Mouse (Mus musculus): ENCODE data around the gene Vstm2l. TPM values are rescaled to one million over a fixed set of nuclear protein-coding genes. Genes with fewer than 3 reads are reported as not detected.

Gene Vstm2l
- polyA plus RNA-seq, 1 experiment from 2014 or later, result not detected

GRCm38 (mm10) chr2:157957707-157958108 lies 43.3 kb downstream of the Vstm2l start:
- WGBS (ENCODE audit: insufficient replicate concordance), result 12% methylated on average over 2 of the region's 2 CpGs
- Histone ChIP-seq H3K4me3 (ENCODE audit: low read depth, low read length) (no peak overlapping the region), H3K9ac (replicated peaks) (no peak overlapping the region), H3K27ac (ENCODE audit: low read depth) (no peak overlapping the region), H3K9me3 (ENCODE audit: low read length) (no peaks in the 10 kb centered on the region), H3K4me2 (ENCODE audit: low read depth, low read length) (no peak overlapping the region), H3K36me3 (replicated peaks; ENCODE audit: insufficient read depth, low read length) (no peaks in the 10 kb centered on the region), H3K27me3 (ENCODE audit: insufficient read depth, low read length) (no peaks in the 10 kb centered on the region), H3K4me1 (ENCODE audit: insufficient read depth) (no peaks in the 10 kb centered on the region)
- no peak for TF ChIP-seq CTCF (IDR thresholded peaks at IDR 0.05; ENCODE audit: low read depth)
- no peak for TF ChIP-seq EP300 (IDR thresholded peaks at IDR 0.05; ENCODE audit: low read depth)
- no peak for ATAC-seq
- no peak for DNase-seq

- no peaks in the 10 kb centered on the region for H3K27me3 ChIP-seq (ENCODE audit: insufficient read depth, low read length)
- H3K27ac ChIP-seq (ENCODE audit: low read depth), result no peak overlapping the region
- TF ChIP-seq EP300 (IDR thresholded peaks at IDR 0.05; ENCODE audit: low read depth), result no peak
- TF ChIP-seq CTCF (IDR thresholded peaks at IDR 0.05; ENCODE audit: low read depth), result no peak
- no peak overlapping the region for H3K4me3 ChIP-seq (ENCODE audit: low read depth, low read length)
- ATAC-seq (no peak), DNase-seq (no peak)
- H3K36me3 ChIP-seq (replicated peaks; ENCODE audit: insufficient read depth, low read length), result no peaks in the 10 kb centered on the region
- H3K9ac ChIP-seq (replicated peaks), result no peak overlapping the region
- no peak overlapping the region for H3K4me2 ChIP-seq (ENCODE audit: low read depth, low read length)
- H3K9me3 ChIP-seq (ENCODE audit: low read length), result no peaks in the 10 kb centered on the region
- no peaks in the 10 kb centered on the region for H3K4me1 ChIP-seq (ENCODE audit: insufficient read depth)
- WGBS (ENCODE audit: insufficient replicate concordance), result 17% methylated on average over 3 of the region's 3 CpGs
Observed at GRCm38 (mm10) chr2:157967856-157968255, 53.4 kb downstream of the Vstm2l start.

GRCm38 (mm10) chr2:157970124-157970523 lies 55.7 kb downstream of the Vstm2l start:
- no peaks in the 10 kb centered on the region for H3K9me3 ChIP-seq (ENCODE audit: low read length)
- no peaks in the 10 kb centered on the region for H3K36me3 ChIP-seq (replicated peaks; ENCODE audit: insufficient read depth, low read length)
- ATAC-seq (no peak), DNase-seq (no peak)
- 54% methylated on average over 6 of the region's 6 CpGs for WGBS (ENCODE audit: insufficient replicate concordance)
- H3K4me2 ChIP-seq (ENCODE audit: low read depth, low read length), result no peak overlapping the region
- no peak overlapping the region for H3K4me3 ChIP-seq (ENCODE audit: low read depth, low read length)
- no peak overlapping the region for H3K9ac ChIP-seq (replicated peaks)
- peaks cover 9% of the 10 kb centered on the region; the same call in 1 of the 2 replicates for H3K27me3 ChIP-seq (ENCODE audit: insufficient read depth, low read length)
- H3K27ac ChIP-seq (ENCODE audit: low read depth), result no peak overlapping the region
- TF ChIP-seq CTCF (IDR thresholded peaks at IDR 0.05; ENCODE audit: low read depth) (no peak), EP300 (IDR thresholded peaks at IDR 0.05; ENCODE audit: low read depth) (no peak)
- H3K4me1 ChIP-seq (ENCODE audit: insufficient read depth), result no peaks in the 10 kb centered on the region

GRCm38 (mm10) chr2:157970669-157971068 lies 56.2 kb downstream of the Vstm2l start:
- Histone ChIP-seq H3K27me3 (ENCODE audit: insufficient read depth, low read length) (peaks cover 15% of the 10 kb centered on the region; the same call in 1 of the 2 replicates), H3K27ac (ENCODE audit: low read depth) (no peak overlapping the region), H3K36me3 (replicated peaks; ENCODE audit: insufficient read depth, low read length) (no peaks in the 10 kb centered on the region), H3K4me2 (ENCODE audit: low read depth, low read length) (no peak overlapping the region), H3K4me3 (ENCODE audit: low read depth, low read length) (no peak overlapping the region), H3K4me1 (ENCODE audit: insufficient read depth) (no peaks in the 10 kb centered on the region), H3K9me3 (ENCODE audit: low read length) (no peaks in the 10 kb centered on the region), H3K9ac (replicated peaks) (no peak overlapping the region)
- WGBS (ENCODE audit: insufficient replicate concordance), result 5% methylated on average over 3 of the region's 3 CpGs
- ATAC-seq (no peak), DNase-seq (peak; percentile 53)
- TF ChIP-seq EP300 (IDR thresholded peaks at IDR 0.05; ENCODE audit: low read depth), result no peak
- no peak for TF ChIP-seq CTCF (IDR thresholded peaks at IDR 0.05; ENCODE audit: low read depth)

- DNase-seq (no peak), ATAC-seq (no peak)
- 5% methylated on average over 23 of the region's 23 CpGs for WGBS (ENCODE audit: insufficient replicate concordance)
- Histone ChIP-seq H3K9me3 (ENCODE audit: low read length) (no peaks in the 10 kb centered on the region), H3K36me3 (replicated peaks; ENCODE audit: insufficient read depth, low read length) (no peaks in the 10 kb centered on the region), H3K9ac (replicated peaks) (no peak overlapping the region), H3K27ac (ENCODE audit: low read depth) (no peak overlapping the region), H3K4me3 (ENCODE audit: low read depth, low read length) (no peak overlapping the region), H3K4me2 (ENCODE audit: low read depth, low read length) (no peak overlapping the region), H3K4me1 (ENCODE audit: insufficient read depth) (no peaks in the 10 kb centered on the region), H3K27me3 (ENCODE audit: insufficient read depth, low read length) (peaks cover 17% of the 10 kb centered on the region; the same call in 1 of the 2 replicates)
- TF ChIP-seq EP300 (IDR thresholded peaks at IDR 0.05; ENCODE audit: low read depth), result no peak
- TF ChIP-seq CTCF (IDR thresholded peaks at IDR 0.05; ENCODE audit: low read depth), result no peak
Observed at GRCm38 (mm10) chr2:157974604-157975501, 60.4 kb downstream of the Vstm2l start.

- H3K27me3 ChIP-seq (ENCODE audit: insufficient read depth, low read length), result peaks cover 17% of the 10 kb centered on the region; the same call in 1 of the 2 replicates
- no peaks in the 10 kb centered on the region for H3K9me3 ChIP-seq (ENCODE audit: low read length)
- H3K4me3 ChIP-seq (ENCODE audit: low read depth, low read length), result no peak overlapping the region
- no peak overlapping the region for H3K9ac ChIP-seq (replicated peaks)
- WGBS (ENCODE audit: insufficient replicate concordance), result 9% methylated on average over 7 of the region's 7 CpGs
- no peak overlapping the region for H3K4me2 ChIP-seq (ENCODE audit: low read depth, low read length)
- H3K36me3 ChIP-seq (replicated peaks; ENCODE audit: insufficient read depth, low read length), result no peaks in the 10 kb centered on the region
- ATAC-seq (no peak), DNase-seq (no peak)
- no peak overlapping the region for H3K27ac ChIP-seq (ENCODE audit: low read depth)
- H3K4me1 ChIP-seq (ENCODE audit: insufficient read depth), result no peaks in the 10 kb centered on the region
- TF ChIP-seq CTCF (IDR thresholded peaks at IDR 0.05; ENCODE audit: low read depth) (no peak), EP300 (IDR thresholded peaks at IDR 0.05; ENCODE audit: low read depth) (no peak)
Observed at GRCm38 (mm10) chr2:157975595-157975994, 61.1 kb downstream of the Vstm2l start.
